Mouse (Mus musculus): ENCODE results near the gene Ctsa.
"Not testable (repeated sequence)": the region's sequence is repeated elsewhere in the genome, so short reads cannot be mapped to it uniquely, and the experiment has no call there.

The Ctsa gene

DNA sequence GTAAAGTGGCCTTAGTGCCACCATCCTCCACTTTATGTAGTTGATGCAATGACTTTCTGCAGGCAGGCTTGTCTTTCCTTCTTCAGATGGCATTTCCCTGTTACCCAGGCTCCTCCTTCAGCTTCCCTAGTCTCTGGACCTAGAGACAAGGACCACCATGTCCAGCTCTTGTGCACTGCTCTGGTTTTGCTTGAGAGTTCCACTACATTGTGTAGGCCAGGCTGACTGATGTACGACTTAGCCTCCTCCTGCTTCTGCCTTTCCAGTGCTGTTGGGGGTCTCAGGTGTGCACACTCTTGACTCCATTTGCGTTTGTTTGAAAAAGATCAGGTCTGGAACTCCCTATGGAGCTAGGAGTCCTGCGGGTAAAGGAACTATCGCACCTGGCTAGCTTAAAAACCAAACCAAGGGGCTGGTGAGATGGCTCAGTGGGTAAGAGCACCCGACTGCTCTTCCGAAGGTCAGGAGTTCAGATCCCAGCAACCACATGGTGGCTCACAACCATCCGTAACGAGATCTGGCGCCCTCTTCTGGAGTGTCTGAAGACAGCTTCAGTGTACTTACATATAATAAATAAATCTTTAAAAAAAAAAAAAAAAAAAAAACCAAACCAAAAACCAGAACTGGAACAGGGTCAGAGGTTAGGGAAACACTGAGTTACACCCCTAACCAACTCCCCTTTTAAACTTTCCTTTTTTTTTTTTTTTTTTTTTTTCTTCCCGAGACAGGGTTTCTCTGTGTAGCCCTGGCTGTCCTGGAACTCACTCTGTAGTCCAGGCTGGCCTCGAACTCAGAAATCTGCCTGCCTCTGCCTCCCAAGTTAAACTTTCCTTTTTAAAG is 44.9 kb downstream of the Ctsa start:
- in situ Hi-C loops (cut with MseI, MboI) = not testable (repeated sequence)

DNA sequence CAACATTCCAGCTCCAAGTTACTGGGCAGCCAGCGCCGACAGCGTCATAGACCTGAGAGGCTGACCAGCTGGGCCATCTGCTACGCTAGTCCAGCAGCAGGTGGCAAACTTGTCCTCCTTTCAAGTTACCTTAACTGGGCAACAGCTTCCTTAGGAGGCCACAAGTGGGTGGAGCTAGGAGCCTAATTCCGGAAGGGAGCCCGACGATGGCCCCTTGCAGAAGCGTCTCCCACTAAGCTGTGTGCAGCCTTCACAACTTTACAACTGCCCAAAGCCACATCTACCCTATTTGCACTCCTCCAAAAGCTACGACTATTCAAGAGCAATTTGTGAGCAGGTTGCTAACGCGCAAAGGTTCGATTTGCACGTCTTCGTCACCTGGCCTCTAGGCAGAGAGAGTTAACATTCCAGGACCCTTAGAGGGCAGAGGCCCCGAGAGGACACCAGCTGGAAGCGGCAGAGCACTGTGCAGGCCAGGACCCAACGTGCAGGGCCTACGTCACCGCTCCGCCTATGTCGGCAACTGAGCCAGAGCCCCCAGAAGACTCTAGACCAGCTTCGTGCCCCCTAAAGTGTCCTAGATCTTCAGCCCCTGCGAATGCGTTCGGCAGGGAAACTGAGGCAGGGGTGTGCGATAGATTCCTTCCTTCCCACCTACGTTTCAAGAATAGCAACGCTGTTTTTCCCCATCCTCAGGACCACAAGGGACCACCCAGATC is 46.0 kb downstream of the Ctsa start:
- in situ Hi-C loops (cut with MseI, MboI) = no loop called here

DNA sequence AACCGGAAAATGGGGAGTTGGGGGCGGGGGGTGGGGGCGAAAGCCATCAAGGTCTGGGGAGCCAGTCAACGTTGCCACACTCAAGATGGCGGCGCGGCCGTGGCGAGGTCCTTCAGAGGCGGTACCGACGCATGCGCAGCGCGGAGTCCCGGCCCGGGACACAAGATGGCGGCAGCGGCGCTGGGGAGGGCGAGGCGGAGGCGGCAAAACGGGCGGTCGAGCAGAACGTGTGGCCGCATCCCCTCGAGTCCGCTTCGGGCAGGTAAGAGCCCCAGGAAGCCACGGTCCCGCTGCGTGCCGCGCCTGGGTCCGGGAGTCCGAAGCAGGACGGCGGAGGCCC is 46.5 kb downstream of the Ctsa start, which contains the start of gene Pcif1:
Pcif1 (plus strand) TSS at position 77 of the 340 bp plus-strand sequence.
- in situ Hi-C loops (cut with MseI, MboI) = no loop called here

DNA sequence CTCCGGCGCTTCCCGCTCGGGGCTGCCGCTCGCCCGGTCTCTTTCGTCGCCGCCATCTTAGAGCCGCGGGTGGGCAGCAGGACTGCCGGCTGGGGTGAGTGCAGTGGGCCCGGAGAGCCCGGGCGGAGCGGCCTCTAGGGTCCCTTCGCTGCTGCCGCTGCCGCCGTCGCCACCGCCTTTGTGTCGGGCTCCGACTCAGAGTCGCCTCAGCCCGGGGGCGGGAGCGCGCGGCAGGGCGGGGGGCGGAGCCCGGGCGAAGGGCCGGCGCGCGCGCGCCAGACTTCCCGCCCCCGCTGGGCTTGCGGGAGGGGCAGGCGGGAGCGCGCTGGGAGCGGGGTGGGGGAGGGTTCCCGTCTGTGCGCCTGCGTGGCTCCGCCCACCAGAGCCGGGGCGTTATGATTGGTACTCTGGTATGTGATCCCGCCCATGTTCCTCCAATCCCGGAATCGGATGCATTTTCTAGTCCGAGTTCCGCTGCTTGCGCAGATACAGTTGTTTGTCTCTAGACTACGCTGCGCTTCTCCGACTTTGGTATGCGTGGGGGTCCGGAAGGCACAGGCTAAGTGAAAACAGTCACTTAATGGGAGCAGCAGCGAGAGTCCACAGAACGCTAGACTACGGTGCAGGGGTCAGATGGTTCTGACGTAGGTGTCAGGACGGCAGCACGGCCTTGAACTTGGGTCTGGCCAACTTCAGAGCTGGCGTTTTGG is 47.0 kb downstream of the Ctsa start:
- in situ Hi-C loops (cut with MseI, MboI) = no loop called here

DNA sequence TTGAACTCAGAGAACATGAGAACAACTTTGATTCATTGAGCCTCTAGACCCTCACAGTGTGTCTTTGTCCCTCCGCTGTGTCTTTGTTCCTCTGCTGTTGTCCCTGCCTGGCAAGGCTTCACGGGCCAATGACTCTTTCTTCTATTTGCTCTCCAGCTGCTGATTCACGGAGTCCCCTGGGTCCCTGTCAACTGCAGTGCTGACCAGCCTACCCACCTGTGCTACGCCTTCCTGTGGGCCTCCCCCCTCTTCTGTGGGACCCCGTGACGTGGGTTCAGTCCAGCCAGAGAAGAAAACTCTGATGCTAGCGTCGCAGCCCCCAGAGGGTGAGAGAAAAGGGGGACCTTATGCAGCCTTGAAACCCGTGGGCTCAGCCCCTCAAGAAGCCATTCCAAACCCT is 49.9 kb downstream of the Ctsa start:
- in situ Hi-C loops (cut with MseI, MboI) = no loop called here

DNA sequence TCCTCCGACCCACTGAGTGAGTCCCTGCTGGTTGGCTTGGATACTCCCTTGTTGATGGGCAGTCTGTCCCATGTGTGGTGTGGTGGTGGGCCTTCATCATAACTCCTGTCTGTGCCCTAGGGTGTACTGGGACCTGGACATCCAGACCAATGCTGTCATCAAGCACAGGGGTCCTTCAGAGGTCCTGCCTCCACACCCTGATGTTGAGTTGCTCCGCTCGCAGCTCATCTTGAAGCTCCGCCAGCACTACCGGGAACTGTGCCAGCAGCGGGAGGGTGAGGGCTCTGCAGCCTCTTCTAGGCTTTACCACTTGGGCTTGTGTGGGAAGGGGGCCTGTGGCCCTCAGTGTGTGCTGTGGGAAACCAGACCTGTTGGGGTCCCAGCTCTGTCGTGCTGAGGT is 53.1 kb downstream of the Ctsa start:
- in situ Hi-C loops (cut with MseI, MboI) = no loop called here

DNA sequence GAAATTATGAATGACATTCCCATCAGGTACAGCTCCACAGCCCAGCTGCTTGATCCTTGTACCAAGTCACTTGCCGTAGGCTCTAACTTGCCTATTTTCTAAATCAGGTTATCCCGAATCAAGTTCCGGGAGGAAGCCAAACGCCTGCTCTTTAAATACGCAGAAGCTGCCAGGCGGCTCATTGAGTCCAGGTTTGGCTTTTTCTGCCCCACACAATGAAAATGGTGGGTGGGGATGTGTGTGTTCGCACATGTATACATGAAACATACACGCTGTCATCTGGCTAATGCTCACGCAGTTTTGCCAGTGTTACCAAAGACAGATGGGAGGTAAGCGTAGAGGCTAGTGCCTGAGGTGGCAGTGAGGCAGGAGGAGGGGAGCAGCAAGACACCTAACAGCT is 53.9 kb downstream of the Ctsa start:
- in situ Hi-C loops (cut with MseI, MboI) = no loop called here

DNA sequence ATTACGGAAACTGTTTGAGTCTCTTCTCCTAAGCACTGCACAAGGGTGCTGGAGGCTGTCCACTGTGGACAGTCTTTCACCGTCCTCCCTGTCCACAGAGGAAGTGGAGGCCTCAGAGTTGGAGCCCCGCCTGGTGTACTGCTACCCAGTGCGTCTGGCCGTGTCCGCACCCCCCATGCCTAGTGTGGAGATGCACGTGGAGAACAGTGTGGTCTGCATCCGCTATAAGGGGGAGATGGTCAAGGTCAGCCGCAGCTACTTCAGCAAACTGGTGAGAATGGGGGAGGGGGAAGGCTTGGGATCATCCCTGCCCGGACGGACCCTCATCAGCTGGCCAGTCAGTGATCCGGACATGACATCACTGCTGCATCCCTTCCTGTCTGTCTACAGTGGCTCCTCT is 56.3 kb downstream of the Ctsa start:
- in situ Hi-C loops (cut with MseI, MboI) = no loop called here

DNA sequence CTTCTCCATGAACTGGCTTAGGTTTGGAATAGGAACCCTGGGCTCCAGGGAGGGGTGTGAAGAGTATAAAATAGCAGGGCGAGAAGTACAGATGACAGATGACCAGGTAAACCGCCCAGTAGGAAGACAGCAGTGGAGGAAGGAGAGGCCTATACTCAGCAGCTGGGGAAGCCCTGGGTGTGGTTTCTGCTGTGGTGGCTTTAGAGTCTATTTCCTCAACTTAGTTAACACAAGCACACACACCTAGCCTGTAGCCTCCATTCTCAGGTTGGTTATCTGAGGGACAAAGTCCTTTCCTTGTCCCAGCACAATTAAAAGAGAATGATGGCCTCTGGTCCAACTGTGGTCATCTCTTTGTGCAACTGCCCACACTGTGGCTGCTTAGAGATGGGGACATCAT is 57.3 kb downstream of the Ctsa start:
- in situ Hi-C loops (cut with MseI, MboI) = no loop called here

Data from mouse trophoblast stem cell (cell line).